Mouse (Mus musculus) bone marrow, adult 2 months (tissue): ENCODE measurements around the gene Tmc1.

ENCODE experiments used
- CTCF ChIP-seq: fragments of 200-500 bp; IDR thresholded peaks from 2 replicates; pipeline ENCODE4 v1.5.1; 2011; ENCODE audit warnings: low read length, control low read depth; ENCODE audit not compliant: control insufficient read depth, insufficient read depth
- POLR2A ChIP-seq: fragments of 200-500 bp; IDR thresholded peaks from 2 replicates; pipeline ENCODE4 v1.6.1; 2011; ENCODE audit warnings: low read depth, mild to moderate bottlenecking, control low read depth, low read length, borderline replicate concordance; ENCODE audit not compliant: control insufficient read depth

- TF ChIP-seq POLR2A (no peak), CTCF (no peak)
Observed at GRCm38 (mm10) chr19:20787289-20787688, 166.7 kb downstream of the Tmc1 start.
